Mouse (Mus musculus): ENCODE measurements around the gene Slc22a20. TPM values are rescaled to one million over a fixed set of nuclear protein-coding genes. Genes with fewer than 3 reads are reported as not detected.

Gene Slc22a20
- polyA plus RNA-seq, 1 experiment from 2014 or later = not detected

DNA sequence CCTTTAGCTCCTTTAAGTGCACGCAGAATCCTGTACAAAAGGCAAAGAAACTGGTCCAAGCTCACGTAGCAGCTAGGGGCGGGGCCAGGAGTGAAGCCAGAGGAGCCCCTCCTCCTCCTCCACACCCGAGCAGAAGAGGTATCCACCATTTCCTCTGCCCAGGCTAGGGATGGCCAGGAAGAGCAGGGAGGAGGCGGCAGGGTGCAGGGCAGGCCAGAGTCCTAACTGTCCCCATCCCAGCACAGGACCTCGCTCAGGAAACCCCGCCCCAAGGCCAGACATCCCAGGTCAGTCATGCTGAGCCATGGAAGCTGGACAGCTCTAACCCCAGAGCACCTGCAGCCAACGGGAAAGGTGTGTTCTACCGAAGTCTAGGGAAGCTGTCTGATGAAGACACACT lies 64.2 kb downstream of the Slc22a20 start:
- H3K9me3 ChIP-seq (ENCODE audit: control insufficient read depth, low read length) = no peaks in the 10 kb centered on the region
- ATAC-seq (ENCODE audit: low FRiP score, low TSS enrichment) (no peak), DNase-seq (ENCODE audit: low spot score) (no peak)
- H3K4me3 ChIP-seq (ENCODE audit: low read depth, low read length) = no peak overlapping the region
- H3K36me3 ChIP-seq (ENCODE audit: control insufficient read depth, insufficient read depth, low read length) = peaks cover 9% of the 10 kb centered on the region
- 24% methylated on average over 9 of the region's 9 CpGs for WGBS
- H3K4me1 ChIP-seq (replicated peaks; ENCODE audit: control insufficient read depth, insufficient read depth) = peaks cover 3% of the 10 kb centered on the region; the same call in 1 of the 2 replicates
- H3K4me2 ChIP-seq (replicated peaks; ENCODE audit: low read depth) = peak overlapping the region; percentile 36
- H3K9ac ChIP-seq (ENCODE audit: low read length) = peak overlapping the region; percentile 50; the same call in 1 of the 2 replicates
- H3K27ac ChIP-seq (replicated peaks) = peak overlapping the region; percentile 35; the same call in 1 of the 2 replicates
- no peaks in the 10 kb centered on the region for H3K27me3 ChIP-seq (ENCODE audit: control insufficient read depth, insufficient read depth, low read length)
- no peak for TF ChIP-seq EP300 (optimal IDR thresholded peaks at IDR 0.05)
- TF ChIP-seq CTCF (IDR thresholded peaks at IDR 0.05; ENCODE audit: low read depth) = no peak

Other genes with a start within 250 kb of the Slc22a20 start
- gene Ltbp3, start 245.2 kb downstream of the Slc22a20 start, polyA plus RNA-seq (2015; fragmentation: Nextera tagmentation; extraction: Ambion mirVana) = 15.7 and 26.9 TPM in 2 replicates
- gene Scyl1, start 214.7 kb downstream of the Slc22a20 start, polyA plus RNA-seq (2015; fragmentation: Nextera tagmentation; extraction: Ambion mirVana) = 38.1 and 40.9 TPM in 2 replicates
- gene Frmd8, start 110.9 kb downstream of the Slc22a20 start, polyA plus RNA-seq (2015; fragmentation: Nextera tagmentation; extraction: Ambion mirVana) = 13.8 and 18.8 TPM in 2 replicates
- 2.9 and 3.2 TPM in 2 replicates for gene Slc25a45, start 108.3 kb downstream of the Slc22a20 start, polyA plus RNA-seq (2015; fragmentation: Nextera tagmentation; extraction: Ambion mirVana)
- 0.77 and 1.0 TPM in 2 replicates for gene Tigd3, start 92.0 kb downstream of the Slc22a20 start, polyA plus RNA-seq (2015; fragmentation: Nextera tagmentation; extraction: Ambion mirVana)
- gene Dpf2, start 73.1 kb downstream of the Slc22a20 start, polyA plus RNA-seq (2015; fragmentation: Nextera tagmentation; extraction: Ambion mirVana) = 47.0 and 54.9 TPM in 2 replicates
- 7.9 and 8.1 TPM in 2 replicates for gene Cdc42ep2, start 61.3 kb downstream of the Slc22a20 start, polyA plus RNA-seq (2015; fragmentation: Nextera tagmentation; extraction: Ambion mirVana)
- 20.4 and 21.2 TPM in 2 replicates for gene Pola2, start 21.9 kb downstream of the Slc22a20 start, polyA plus RNA-seq (2015; fragmentation: Nextera tagmentation; extraction: Ambion mirVana)
- 21.2 and 21.4 TPM in 2 replicates for gene Capn1, start 29.8 kb upstream of the Slc22a20 start, polyA plus RNA-seq (2015; fragmentation: Nextera tagmentation; extraction: Ambion mirVana)
- 18.5 and 21.1 TPM in 2 replicates for gene Syvn1, start 60.4 kb upstream of the Slc22a20 start, polyA plus RNA-seq (2015; fragmentation: Nextera tagmentation; extraction: Ambion mirVana)
- gene Mrpl49, start 71.6 kb upstream of the Slc22a20 start, polyA plus RNA-seq (2015; fragmentation: Nextera tagmentation; extraction: Ambion mirVana) = 35.0 and 36.6 TPM in 2 replicates
- gene Fau, start 71.7 kb upstream of the Slc22a20 start, polyA plus RNA-seq (2015; fragmentation: Nextera tagmentation; extraction: Ambion mirVana) = 818 and 857 TPM in 2 replicates
- 31.8 and 33.2 TPM in 2 replicates for gene Znhit2, start 75.0 kb upstream of the Slc22a20 start, polyA plus RNA-seq (2015; fragmentation: Nextera tagmentation; extraction: Ambion mirVana)
- 17.9 and 19.7 TPM in 2 replicates for gene Tm7sf2, start 82.2 kb upstream of the Slc22a20 start, polyA plus RNA-seq (2015; fragmentation: Nextera tagmentation; extraction: Ambion mirVana)
- gene Vps51, start 91.1 kb upstream of the Slc22a20 start, polyA plus RNA-seq (2015; fragmentation: Nextera tagmentation; extraction: Ambion mirVana) = 43.2 and 48.9 TPM in 2 replicates
- not detected in 2 replicates for gene Tmem262, start 93.9 kb upstream of the Slc22a20 start, polyA plus RNA-seq (2015; fragmentation: Nextera tagmentation; extraction: Ambion mirVana)
- 0.52 and 1.0 TPM in 2 replicates for gene Gm28374, start 96.1 kb upstream of the Slc22a20 start, polyA plus RNA-seq (2015; fragmentation: Nextera tagmentation; extraction: Ambion mirVana)
- gene Zfpl1, start 98.8 kb upstream of the Slc22a20 start, polyA plus RNA-seq (2015; fragmentation: Nextera tagmentation; extraction: Ambion mirVana) = 58.4 and 62.5 TPM in 2 replicates
- 7.9 and 8.1 TPM in 2 replicates for gene Cdca5, start 98.8 kb upstream of the Slc22a20 start, polyA plus RNA-seq (2015; fragmentation: Nextera tagmentation; extraction: Ambion mirVana)
- gene AC131692.1, start 108.3 kb upstream of the Slc22a20 start, polyA plus RNA-seq (2015; fragmentation: Nextera tagmentation; extraction: Ambion mirVana) = not detected in 2 replicates
- 0.05 and 0.07 TPM in 2 replicates for gene Naaladl1, start 119.6 kb upstream of the Slc22a20 start, polyA plus RNA-seq (2015; fragmentation: Nextera tagmentation; extraction: Ambion mirVana)
- gene Sac3d1, start 132.5 kb upstream of the Slc22a20 start, polyA plus RNA-seq (2015; fragmentation: Nextera tagmentation; extraction: Ambion mirVana) = 26.8 and 29.4 TPM in 2 replicates
- 24.7 and 25.0 TPM in 2 replicates for gene Snx15, start 142.2 kb upstream of the Slc22a20 start, polyA plus RNA-seq (2015; fragmentation: Nextera tagmentation; extraction: Ambion mirVana)
- 0.49 and 0.52 TPM in 2 replicates for gene Batf2, start 154.8 kb upstream of the Slc22a20 start, polyA plus RNA-seq (2015; fragmentation: Nextera tagmentation; extraction: Ambion mirVana)
- 74.0 and 77.2 TPM in 2 replicates for gene Arl2, start 155.4 kb upstream of the Slc22a20 start, polyA plus RNA-seq (2015; fragmentation: Nextera tagmentation; extraction: Ambion mirVana)
- gene Majin, start 198.2 kb upstream of the Slc22a20 start, polyA plus RNA-seq (2015; fragmentation: Nextera tagmentation; extraction: Ambion mirVana) = 0.11 TPM in 1 of 2 replicates, not detected in the other
- gene Gpha2, start 240.2 kb upstream of the Slc22a20 start, polyA plus RNA-seq (2015; fragmentation: Nextera tagmentation; extraction: Ambion mirVana) = 0.17 and 0.46 TPM in 2 replicates
- 14.7 and 15.0 TPM in 2 replicates for gene Ppp2r5b, start 249.7 kb upstream of the Slc22a20 start, polyA plus RNA-seq (2015; fragmentation: Nextera tagmentation; extraction: Ambion mirVana)

Data from stomach, postnatal 0 days (tissue).